Mouse (Mus musculus): ENCODE data around the gene Dnmt3l.

DNA sequence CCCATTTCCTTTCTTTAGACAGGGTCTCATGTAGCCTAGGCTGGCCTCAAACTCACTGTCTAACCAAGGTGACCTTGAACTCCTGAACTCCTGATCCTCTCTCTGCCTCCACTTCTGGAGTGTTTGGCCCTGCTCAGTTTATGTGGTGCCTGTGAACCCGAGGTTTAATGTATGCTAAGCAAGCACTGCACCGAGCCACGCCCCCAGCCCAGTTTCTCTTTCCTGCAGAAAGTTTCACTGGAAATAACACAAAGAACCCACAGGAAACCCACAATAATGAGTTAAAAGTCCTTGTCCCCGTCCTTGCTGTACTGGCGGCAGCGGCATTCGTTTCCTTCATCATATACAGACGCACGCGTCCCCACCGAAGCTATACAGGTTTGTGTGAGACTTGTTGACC is 33.2 kb downstream of the Dnmt3l start:
- TF ChIP-seq POLR2A (IDR thresholded peaks at IDR 0.05; ENCODE audit: borderline replicate concordance, insufficient read depth, low read length), result no peak
- TF ChIP-seq CTCF (IDR thresholded peaks at IDR 0.05; ENCODE audit: borderline replicate concordance, insufficient read depth, low read depth, low read length), result no peak
